Mouse (Mus musculus) megakaryocyte, embryonic 14.5 days (primary cell): ENCODE measurements around the gene Klri1. TPM values are rescaled to one million over a fixed set of nuclear protein-coding genes. Genes with fewer than 3 reads are reported as not detected.
"Not testable (repeated sequence)": the region's sequence is repeated elsewhere in the genome, so short reads cannot be mapped to it uniquely, and the experiment has no call there.

Experiments
- H3K27me3 ChIP-seq: replicated peaks from 2 replicates; pipeline ENCODE3; 2012; ENCODE audit warnings: inconsistent platforms
- H3K36me3 ChIP-seq: replicated peaks from 2 replicates; pipeline ENCODE3; 2012; ENCODE audit warnings: low read length, inconsistent platforms, mixed read lengths
- H3K4me1 ChIP-seq: 2 replicates; pipeline ENCODE4 v1.6.1; 2012; ENCODE audit warnings: inconsistent platforms
- H3K4me3 ChIP-seq: replicated peaks from 2 replicates; pipeline ENCODE3; 2012; ENCODE audit warnings: moderate library complexity, mild to moderate bottlenecking, inconsistent platforms
- H3K9me3 ChIP-seq: 2 replicates; pipeline ENCODE4 v1.6.1; 2012; ENCODE audit warnings: inconsistent platforms
- FLI1 ChIP-seq: IDR thresholded peaks from 2 replicates; pipeline ENCODE4 v1.6.1; 2012; ENCODE audit warnings: low read length, inconsistent platforms, mixed read lengths
- GATA1 ChIP-seq: IDR thresholded peaks from 3 replicates; pipeline ENCODE4 v1.6.1; 2012; ENCODE audit warnings: mixed read lengths, low read length, inconsistent platforms, borderline replicate concordance
- polyA plus RNA-seq: library from polyadenylated mRNA; stranded (reverse); fragments of >175 nt; gene quantifications from 2 replicates; pipeline ENCODE4 v1.2.3, GENCODE M21; 2012; ENCODE audit warnings: low replicate concordance; ENCODE audit not compliant: insufficient read depth

Klri1 gene
- polyA plus RNA-seq, result not detected in 2 replicates

GRCm38 (mm10) chr6:129717032-129717431 is at the start of gene Klri1:
TSS of gene Klri1 (minus strand) at chr6:129717132.
- Histone ChIP-seq H3K9me3 (no peaks in the 10 kb centered on the region), H3K27me3 (no peaks in the 10 kb centered on the region), H3K4me1 (peaks cover 5% of the 10 kb centered on the region; the same call in 1 of the 2 replicates), H3K4me3 (no peak within 1 kb of the TSS), H3K36me3 (no peaks in the 10 kb centered on the region)
- TF ChIP-seq FLI1 (no peak), GATA1 (no peak)

GRCm38 (mm10) chr6:129747654-129748032 is 30.7 kb upstream of the Klri1 start:
- H3K36me3 ChIP-seq, result no peaks in the 10 kb centered on the region
- H3K4me1 ChIP-seq, result peaks cover 11% of the 10 kb centered on the region
- no peaks in the 10 kb centered on the region for H3K27me3 ChIP-seq
- H3K9me3 ChIP-seq, result no peaks in the 10 kb centered on the region
- no peak overlapping the region for H3K4me3 ChIP-seq
- TF ChIP-seq FLI1 (no peak), GATA1 (no peak)

- H3K9me3 ChIP-seq, result no peaks in the 10 kb centered on the region
- H3K27me3 ChIP-seq, result no peaks in the 10 kb centered on the region
- H3K4me3 ChIP-seq, result no peak overlapping the region
- H3K4me1 ChIP-seq, result peaks cover 11% of the 10 kb centered on the region
- no peaks in the 10 kb centered on the region for H3K36me3 ChIP-seq
- TF ChIP-seq GATA1 (no peak), FLI1 (no peak)
Observed at GRCm38 (mm10) chr6:129747016-129747653, 30.2 kb upstream of the Klri1 start.

- H3K27me3 ChIP-seq, result no peaks in the 10 kb centered on the region
- no peak for TF ChIP-seq FLI1
- no peak for TF ChIP-seq GATA1
- no peaks in the 10 kb centered on the region for H3K36me3 ChIP-seq
- no peaks in the 10 kb centered on the region for H3K9me3 ChIP-seq
- peaks cover 11% of the 10 kb centered on the region for H3K4me1 ChIP-seq
- H3K4me3 ChIP-seq, result no peak overlapping the region
Observed at GRCm38 (mm10) chr6:129746151-129746550, 29.2 kb upstream of the Klri1 start.

- Histone ChIP-seq H3K27me3 (no peaks in the 10 kb centered on the region), H3K4me1 (no peaks in the 10 kb centered on the region), H3K4me3 (no peak within 1 kb of the TSS), H3K36me3 (no peaks in the 10 kb centered on the region), H3K9me3 (no peaks in the 10 kb centered on the region)
- TF ChIP-seq GATA1 (no peak), FLI1 (no peak)
Observed at GRCm38 (mm10) chr6:129740069-129740721, 23.3 kb upstream of the Klri1 start, which contains the start of gene Klri2. TSS of gene Klri2 (minus strand) at chr6:129740484.

- no peaks in the 10 kb centered on the region for H3K9me3 ChIP-seq
- no peaks in the 10 kb centered on the region for H3K4me1 ChIP-seq
- H3K36me3 ChIP-seq, result no peaks in the 10 kb centered on the region
- no peaks in the 10 kb centered on the region for H3K27me3 ChIP-seq
- TF ChIP-seq GATA1, result no peak
- H3K4me3 ChIP-seq, result no peak overlapping the region
Observed at GRCm38 (mm10) chr6:129736414-129736813, 19.5 kb upstream of the Klri1 start.

- no peaks in the 10 kb centered on the region for H3K9me3 ChIP-seq
- H3K4me1 ChIP-seq, result no peaks in the 10 kb centered on the region
- TF ChIP-seq FLI1, result no peak
- TF ChIP-seq GATA1, result no peak
- H3K4me3 ChIP-seq, result no peak overlapping the region
- no peaks in the 10 kb centered on the region for H3K36me3 ChIP-seq
- H3K27me3 ChIP-seq, result no peaks in the 10 kb centered on the region
Observed at GRCm38 (mm10) chr6:129727237-129727636, 10.3 kb upstream of the Klri1 start.

GRCm38 (mm10) chr6:129721390-129721789 is 4.5 kb upstream of the Klri1 start:
- no peaks in the 10 kb centered on the region for H3K4me1 ChIP-seq
- H3K4me3 ChIP-seq, result no peak overlapping the region
- no peaks in the 10 kb centered on the region for H3K9me3 ChIP-seq
- no peak for TF ChIP-seq GATA1
- no peak for TF ChIP-seq FLI1
- H3K27me3 ChIP-seq, result no peaks in the 10 kb centered on the region
- no peaks in the 10 kb centered on the region for H3K36me3 ChIP-seq

GRCm38 (mm10) chr6:129720487-129720886 is 3.6 kb upstream of the Klri1 start:
- no peak overlapping the region for H3K4me3 ChIP-seq
- TF ChIP-seq GATA1, result no peak
- no peak for TF ChIP-seq FLI1
- H3K27me3 ChIP-seq, result no peaks in the 10 kb centered on the region
- H3K36me3 ChIP-seq, result no peaks in the 10 kb centered on the region
- H3K4me1 ChIP-seq, result no peaks in the 10 kb centered on the region
- no peaks in the 10 kb centered on the region for H3K9me3 ChIP-seq

- Histone ChIP-seq H3K27me3 (no peaks in the 10 kb centered on the region), H3K4me1 (peaks cover 5% of the 10 kb centered on the region; the same call in 1 of the 2 replicates), H3K9me3 (no peaks in the 10 kb centered on the region), H3K36me3 (no peaks in the 10 kb centered on the region), H3K4me3 (no peak overlapping the region)
- TF ChIP-seq GATA1 (no peak), FLI1 (no peak)
Observed at GRCm38 (mm10) chr6:129713566-129713965, 3.4 kb downstream of the Klri1 start.

- H3K9me3 ChIP-seq, H3K4me1 ChIP-seq, H3K36me3 ChIP-seq, H3K4me3 ChIP-seq, H3K27me3 ChIP-seq: not testable (repeated sequence)
Observed at GRCm38 (mm10) chr6:129691436-129691835, 25.5 kb downstream of the Klri1 start.
